Mouse (Mus musculus) liver, adult (tissue): Measurements from ENCODE around the gene Haao.

Experiments used
- GATA4 ChIP-seq: IDR thresholded peaks from 2 replicates; pipeline ENCODE4 v1.6.1; 2014; ENCODE audit warnings: mild to moderate bottlenecking, low read length; ENCODE audit not compliant: insufficient replicate concordance

The Haao gene

DNA sequence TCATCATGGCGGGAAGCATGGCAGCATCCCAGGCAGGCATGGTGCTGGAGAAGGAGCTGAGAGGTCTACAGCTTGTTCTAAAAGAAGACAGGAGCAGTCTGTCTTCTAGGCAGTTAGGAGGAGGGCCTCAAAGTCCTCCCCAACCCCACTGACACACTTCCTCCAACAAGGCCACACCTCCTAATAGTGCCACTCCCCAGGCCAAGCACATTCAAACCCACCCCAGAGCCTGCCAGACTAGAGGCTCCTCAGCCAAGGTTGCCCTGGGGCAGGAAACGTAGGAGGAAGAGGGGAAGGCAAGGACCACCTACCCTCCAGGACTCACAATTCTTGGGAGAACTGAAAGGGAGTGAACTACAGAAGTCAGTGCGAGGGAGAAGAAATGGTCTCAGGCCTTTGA, at the start of gene Haao:
Gene Haao, minus strand, starts transcription at position 149 of the 400 bp plus-strand sequence.
- no peak for TF ChIP-seq GATA4

DNA sequence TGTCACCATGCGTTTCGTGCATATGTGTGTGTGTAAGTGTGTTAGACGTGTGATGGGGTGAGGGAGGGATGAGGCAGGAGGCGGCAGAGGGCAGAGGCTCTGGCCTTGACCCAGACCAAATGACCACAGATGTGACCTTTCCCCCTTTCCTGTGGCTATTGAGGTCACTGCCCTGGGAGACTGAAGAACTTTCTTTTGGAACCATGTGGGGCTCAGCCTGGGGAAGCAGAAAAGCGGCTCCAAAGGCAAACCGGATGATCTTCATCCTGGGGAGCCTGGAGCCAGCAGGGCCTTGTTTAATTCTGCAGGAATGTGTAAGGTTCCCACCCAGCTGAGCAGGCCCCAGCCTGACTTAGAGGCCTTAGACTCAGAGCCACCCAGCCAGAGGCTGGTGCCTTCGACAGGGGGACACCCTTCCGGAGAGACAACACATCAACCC, 49.6 kb upstream of the Haao start:
- TF ChIP-seq GATA4 = no peak

DNA sequence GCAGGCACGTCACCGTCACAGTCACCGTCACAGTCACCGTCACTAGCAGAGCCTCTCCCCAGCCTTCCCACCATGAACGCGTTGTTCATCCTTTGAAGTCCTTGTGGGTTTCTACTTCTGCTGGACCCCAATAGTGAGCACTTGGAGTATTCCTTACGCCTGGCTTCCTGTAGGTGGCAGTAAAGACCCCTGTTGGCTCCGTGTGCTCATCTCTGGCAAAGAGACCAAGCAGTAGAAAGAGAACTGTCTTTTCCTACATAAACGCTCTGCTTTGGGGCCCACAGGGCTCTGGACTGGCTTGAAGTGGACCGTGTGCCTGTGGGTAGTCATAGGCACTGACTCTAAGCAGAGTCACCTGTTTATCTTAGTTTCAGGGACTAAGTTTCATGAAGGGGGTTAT, 49.0 kb upstream of the Haao start:
- no peak for TF ChIP-seq GATA4

DNA sequence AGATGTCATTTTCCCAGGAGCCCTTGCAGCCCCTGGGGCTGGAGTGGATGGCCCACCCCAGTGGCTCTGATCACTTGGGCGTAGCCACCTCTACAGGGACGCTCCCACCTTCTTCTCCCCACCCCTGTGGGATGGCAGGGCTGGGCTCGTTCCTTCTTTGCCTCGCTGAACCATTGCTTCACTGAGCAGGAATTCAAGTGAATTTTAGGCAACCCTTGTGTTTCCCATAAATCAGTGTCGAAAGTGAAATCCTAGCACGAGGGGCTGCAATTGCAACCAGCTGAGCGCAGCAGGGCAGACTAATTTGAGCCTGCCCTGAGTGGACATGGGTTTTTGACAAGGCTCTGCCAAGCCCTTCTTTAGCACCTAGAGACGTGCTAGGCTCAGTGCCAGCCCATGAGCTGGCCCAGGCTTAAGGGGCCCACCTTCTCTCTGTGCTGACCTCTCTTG, 47.6 kb upstream of the Haao start:
- no peak for TF ChIP-seq GATA4

DNA sequence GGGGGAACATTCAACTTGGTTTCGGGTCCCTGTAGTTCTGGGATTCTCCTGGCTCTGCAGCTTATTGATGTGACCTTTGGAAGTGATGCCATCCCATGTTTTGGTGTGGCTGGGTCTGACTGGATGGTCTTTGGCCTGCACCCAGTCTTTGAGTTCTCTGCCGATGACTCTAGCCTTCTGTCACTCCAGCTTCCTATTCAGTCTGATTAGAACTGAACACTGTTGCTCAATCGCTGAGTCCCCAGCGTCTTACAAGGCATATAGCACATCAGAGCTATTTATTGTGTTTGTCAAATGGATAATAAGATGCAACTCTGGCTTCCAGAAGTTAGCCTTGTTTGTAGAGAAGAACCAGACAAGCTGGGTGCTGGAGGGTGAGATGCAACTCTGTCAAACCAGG, 45.4 kb upstream of the Haao start:
- no peak for TF ChIP-seq GATA4

DNA sequence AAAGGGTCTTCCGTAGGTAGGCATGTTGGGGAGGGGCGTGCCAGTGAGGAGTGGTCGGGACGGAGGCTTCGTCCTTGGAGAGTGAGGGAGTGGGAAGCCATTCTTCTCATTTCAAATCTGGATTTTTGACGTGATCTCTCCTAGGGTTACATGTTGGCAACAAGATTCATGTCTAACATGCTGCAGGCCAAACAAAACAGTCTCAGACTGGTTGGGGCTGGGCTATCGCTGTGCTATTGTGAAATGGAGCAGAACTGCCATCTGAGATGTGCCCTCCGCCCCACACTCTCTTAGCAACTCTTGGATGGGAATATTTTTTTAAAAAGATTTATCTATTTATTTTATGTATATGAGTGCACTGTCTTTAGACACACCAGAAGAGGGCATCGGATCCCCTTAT, 44.1 kb upstream of the Haao start:
- TF ChIP-seq GATA4 = no peak

DNA sequence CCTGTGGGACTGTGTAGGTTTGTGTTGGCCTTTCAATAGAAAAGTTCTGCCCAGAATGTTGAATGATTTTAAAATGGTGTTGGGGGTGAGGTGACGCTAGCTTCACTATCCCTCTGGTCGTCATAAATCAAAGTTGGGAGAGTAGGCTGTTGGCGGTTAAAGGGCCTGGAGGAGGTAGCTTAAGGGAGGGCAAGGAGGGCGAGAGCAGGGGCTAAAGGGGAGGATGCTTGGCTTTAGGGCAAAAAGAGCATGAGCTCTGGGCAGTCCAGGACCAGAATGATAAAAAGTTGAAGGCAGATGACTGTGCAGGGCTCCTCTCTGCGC, 42.6 kb upstream of the Haao start:
- TF ChIP-seq GATA4 = no peak

DNA sequence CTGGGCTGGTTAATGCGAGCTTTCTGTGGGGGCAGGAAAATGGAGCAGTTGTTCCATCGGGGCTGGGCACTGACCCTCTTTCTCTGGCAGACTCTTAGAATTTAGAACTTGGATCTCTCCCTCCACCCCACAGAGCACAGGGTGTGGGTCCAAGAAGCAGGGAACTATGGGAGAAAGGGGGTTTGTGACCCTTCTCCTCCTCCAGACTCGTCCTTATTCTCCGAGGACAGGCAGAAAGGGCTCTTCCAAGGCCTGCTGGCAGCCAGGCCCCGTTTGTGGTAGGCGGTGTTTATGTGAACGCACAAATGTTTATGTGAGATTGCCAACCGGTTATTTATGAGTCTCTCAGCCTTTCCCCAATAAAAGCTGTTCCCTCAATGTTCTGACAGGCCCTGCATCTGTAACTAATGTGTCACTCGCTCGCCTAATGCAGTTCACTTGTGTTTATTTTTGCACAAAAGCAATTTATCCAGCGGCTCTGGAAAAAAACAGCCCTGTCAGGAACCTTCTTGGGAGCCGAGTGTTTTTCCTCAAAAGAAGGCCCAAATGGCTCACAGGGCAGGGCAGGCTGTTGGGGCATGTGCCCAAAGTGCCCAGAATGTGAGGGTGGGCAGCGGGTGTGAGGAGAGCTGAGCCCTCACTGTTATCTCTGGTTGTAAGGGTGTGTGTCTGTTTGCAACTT, 42.1 kb upstream of the Haao start:
- TF ChIP-seq GATA4 = no peak

DNA sequence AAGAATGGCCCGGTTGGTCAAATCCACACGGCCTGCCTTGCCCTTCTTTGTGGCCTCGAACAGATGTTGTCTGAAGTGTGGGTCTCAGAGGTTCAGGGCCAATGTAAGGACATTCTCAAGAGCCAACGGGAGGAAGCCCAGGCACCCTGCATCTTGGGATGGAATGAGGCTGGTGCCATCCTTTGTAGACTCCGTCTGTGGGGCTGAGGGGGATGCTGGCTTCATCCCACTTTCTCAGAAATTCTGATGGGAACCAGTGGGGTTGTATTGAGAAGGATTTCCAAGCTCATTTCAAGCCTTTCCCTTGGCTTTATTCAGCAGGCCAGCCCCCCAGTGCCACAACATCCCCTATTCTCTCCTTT, 41.5 kb upstream of the Haao start:
- TF ChIP-seq GATA4 = no peak

DNA sequence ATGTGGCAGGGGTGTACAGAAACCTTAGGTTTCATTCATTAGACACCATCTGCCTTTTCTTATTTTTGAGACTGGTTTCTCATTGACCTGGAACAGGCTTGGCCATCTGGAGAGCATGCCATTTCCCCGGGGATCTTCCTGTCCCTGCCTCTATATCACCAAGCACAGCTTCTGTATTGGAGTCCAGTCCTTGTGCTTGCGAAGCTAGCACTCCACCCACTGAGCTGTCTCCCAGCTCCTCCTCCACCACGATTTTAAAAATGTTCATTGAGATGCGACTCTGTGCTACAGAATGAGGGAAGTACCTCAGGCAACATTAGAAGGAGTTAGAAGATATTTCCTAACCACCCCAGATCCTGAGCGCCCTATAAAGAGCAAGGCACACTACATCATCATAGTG, 39.5 kb upstream of the Haao start:
- no peak for TF ChIP-seq GATA4

DNA sequence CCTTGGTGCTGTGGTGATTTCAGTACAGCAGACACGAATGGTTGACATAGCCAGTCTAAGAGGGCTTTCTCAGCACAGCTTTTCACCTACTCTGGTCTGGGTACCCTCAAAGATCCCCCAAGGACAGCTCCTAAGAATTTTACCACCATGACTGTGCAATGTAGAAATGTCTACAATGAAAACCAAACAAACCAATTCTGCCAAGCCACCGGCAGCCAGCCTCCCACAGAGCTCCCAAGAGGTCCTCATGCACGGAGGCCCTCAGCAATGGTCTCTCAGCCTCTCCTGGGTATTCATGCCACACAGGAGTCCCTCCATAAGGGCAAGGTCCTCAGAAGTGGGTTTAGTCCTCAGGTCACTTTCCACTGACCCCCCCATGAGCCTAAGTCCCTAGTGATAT, 38.6 kb upstream of the Haao start:
- TF ChIP-seq GATA4 = no peak

DNA sequence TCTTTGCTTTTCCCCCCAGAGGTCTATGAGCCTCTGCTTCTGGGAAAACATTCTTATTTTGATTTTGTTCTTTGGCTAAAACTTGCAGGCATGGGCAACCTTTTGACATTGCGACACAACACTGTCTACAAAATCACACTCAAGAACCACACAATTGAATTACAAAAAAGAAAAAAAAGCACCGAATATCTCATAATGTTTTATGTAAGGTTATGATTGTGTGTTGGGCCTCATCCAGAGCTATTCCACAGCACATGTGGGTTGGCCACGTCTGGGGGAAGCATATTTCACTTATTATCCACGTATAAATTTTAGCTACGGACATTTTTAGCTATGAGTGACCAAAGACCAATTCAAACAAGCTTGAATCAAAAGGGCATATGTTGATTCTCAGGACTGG, 38.0 kb upstream of the Haao start:
- no peak for TF ChIP-seq GATA4

DNA sequence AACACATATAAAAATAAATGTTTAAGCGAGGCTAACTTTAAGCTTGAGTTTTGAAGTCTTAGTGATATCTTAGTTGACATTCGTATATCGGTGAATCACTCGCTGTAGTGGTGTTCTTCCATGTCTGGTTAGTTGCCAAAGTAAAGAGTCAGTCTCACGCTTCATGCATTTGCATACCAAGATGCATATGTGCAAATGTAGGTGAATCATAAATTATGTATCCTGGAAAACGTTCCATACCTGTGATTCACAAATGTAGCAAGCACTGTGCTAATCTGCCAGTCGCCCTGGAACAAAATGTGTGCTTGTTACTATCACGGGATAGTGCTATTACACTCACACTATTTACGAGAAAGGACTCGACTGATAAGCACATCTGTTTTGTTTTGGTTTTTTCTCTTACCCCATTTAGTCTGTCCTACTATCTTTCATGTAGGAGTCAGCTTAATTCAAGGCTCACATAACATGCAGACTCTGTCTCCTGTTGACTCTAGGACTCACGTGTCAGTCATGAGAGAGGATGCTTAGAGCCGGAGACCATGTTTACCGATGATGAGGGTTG, 37.3 kb upstream of the Haao start:
- no peak for TF ChIP-seq GATA4

DNA sequence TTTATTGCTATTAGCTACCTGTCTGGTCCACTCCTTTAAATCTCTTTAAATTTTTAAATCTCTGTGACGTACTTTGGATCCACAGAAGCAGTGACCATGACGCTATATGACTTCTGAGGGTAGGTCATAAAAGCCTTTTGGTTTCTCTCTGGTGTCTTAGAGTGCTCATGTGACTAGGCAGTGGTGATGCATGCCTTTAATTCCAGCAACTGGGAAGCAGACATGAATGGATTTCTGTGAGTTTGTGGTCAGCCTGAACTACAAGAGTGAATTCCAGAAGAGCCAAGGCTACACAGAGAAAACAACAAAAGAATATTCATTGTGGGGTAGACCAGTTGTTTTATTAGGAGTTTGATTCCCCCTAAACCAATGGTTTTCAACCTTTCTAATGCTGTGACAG, 35.0 kb upstream of the Haao start:
- no peak for TF ChIP-seq GATA4

DNA sequence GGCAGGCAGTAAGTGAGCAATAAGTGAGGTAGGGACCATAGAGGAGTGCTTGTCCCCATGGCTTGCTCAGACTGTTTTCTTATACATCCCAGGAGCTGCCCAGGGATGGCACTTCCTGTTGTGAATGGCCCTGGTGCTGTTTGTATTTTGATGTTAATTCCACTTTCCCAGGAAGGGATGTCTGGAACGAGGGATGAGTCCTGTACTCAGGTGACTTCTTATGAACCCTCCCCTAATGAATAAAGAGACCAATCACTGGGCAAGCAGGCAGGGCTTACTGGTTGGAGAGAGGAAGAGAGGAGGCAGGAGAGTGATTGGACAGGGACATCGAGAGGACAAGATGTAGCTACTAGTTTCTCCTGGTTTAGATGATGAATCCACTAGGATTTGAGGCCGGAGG, 33.3 kb upstream of the Haao start:
- no peak for TF ChIP-seq GATA4

DNA sequence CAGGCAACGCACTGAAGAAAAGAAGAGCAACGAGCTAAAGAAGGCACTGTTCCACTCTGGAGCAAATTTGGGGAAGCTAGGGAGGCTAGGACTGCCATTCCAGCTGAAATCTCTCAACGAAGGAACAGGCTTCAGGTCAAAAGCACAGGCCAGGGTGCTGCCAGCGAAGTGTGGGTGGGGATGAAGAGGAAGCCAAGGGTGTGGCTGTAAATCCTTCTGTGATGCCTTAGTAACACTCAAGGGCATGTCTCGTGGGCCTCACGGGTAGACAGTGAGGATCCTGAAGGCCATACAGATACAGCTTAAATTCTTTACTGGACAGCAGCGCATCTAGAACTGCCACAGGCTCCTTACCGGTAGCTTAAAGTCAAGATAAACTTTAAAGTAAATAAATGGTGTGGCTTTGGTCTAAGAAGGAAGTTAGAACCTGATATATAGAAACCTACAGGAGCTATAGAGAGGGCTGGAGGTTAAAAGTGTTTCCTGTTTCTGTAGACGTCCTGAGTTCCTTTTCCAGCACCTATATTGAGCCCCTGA, 32.5 kb upstream of the Haao start:
- TF ChIP-seq GATA4 = no peak

DNA sequence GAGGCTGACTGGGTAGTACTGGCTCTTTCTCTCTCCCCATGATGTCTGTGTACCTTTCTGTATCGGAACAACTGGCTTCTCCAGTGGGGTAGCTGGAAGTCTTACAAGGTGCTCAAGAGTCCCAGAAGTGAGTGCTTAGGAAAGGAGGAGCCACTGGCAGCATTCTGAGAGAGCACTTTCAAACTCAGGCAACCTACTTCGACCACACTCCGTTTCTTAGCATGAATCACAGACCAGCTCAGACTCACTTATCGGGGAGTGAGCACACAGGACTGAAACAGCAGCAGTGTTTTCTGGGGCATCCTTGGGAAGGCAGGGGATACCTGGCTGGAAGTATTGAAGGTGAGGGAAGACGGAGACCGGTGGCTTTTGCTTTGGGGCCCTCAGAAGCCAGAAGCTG, 31.9 kb upstream of the Haao start:
- no peak for TF ChIP-seq GATA4
